Mouse (Mus musculus) forebrain, embryonic 10.5 days (tissue): ENCODE results near the gene Fcna. TPM values are rescaled to one million over a fixed set of nuclear protein-coding genes. Genes with fewer than 3 reads are reported as not detected.

Experiments used
- DNase-seq: peaks from one replicate; pipeline ENCODE4 v3.0.0-alpha.2; 2017; ENCODE audit warnings: low spot score; ENCODE audit errors: extremely low spot score
- H3K27ac ChIP-seq: fragments of 300-500 bp; sonication (generic); 2 replicates; pipeline ENCODE4 v1.5.1; 2016; ENCODE audit warnings: mild to moderate bottlenecking
- H3K27me3 ChIP-seq: fragments of 300-500 bp; sonication (generic); 2 replicates; pipeline ENCODE4 v1.6.1; 2016; ENCODE audit warnings: mild to moderate bottlenecking; ENCODE audit not compliant: poor library complexity, severe bottlenecking
- H3K36me3 ChIP-seq: fragments of 300-500 bp; sonication (generic); replicated peaks from 2 replicates; pipeline ENCODE4 v1.6.1; 2016; ENCODE audit warnings: mild to moderate bottlenecking, moderate library complexity
- H3K4me1 ChIP-seq: fragments of 300-500 bp; sonication (generic); 2 replicates; pipeline ENCODE4 v1.6.1; 2016
- H3K4me3 ChIP-seq: fragments of 300-500 bp; sonication (generic); 2 replicates; pipeline ENCODE4 v1.5.1; 2016; ENCODE audit warnings: mild to moderate bottlenecking, moderate library complexity
- H3K9me3 ChIP-seq: fragments of 300-500 bp; sonication (generic); 2 replicates; pipeline ENCODE4 v1.6.1; 2016; ENCODE audit warnings: mild to moderate bottlenecking, moderate library complexity
- WGBS: fragments of 180-500 bp; shearing (Covaris S2); methylation state at CpG from one replicate; pipeline ENCODE4 v1.1.7; 2016; 5-methylcytosine and 5-hydroxymethylcytosine counted together
- polyA plus RNA-seq: library from polyadenylated mRNA; unstranded; fragments of >200 nt; fragmentation: Nextera tagmentation; extraction: Ambion mirVana; gene quantifications from 2 replicates; pipeline ENCODE4 v1.2.1, GENCODE M21; 2016

Fcna gene
- 0.30 and 0.37 TPM in 2 replicates for polyA plus RNA-seq

DNA sequence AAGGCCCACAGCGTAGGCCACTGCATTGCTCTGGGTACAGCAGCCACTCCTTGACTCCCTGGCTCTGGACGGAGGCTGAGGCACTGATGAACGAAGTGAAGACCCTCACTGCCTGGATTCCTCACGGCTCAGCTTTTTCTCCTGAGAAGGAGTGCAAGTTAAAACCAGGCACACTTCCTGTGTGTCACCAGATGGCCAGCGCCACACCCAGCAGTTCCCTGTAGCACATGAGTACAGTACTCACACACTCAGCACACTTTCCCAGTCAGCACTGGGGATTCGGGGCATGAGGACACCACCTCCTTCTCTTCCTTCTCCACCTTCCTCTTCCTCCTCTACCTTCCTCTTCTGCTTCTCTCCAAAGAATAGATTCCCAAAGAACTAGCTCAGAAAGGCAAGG is at the start of gene Fcna:
Gene Fcna (minus strand): TSS at position 220 of the 400 bp plus-strand sequence.
- no peaks in the 10 kb centered on the region for H3K36me3 ChIP-seq
- 87% methylated on average over 6 of the region's 6 CpGs for WGBS
- H3K27ac ChIP-seq, result no peak within 1 kb of the TSS
- no peak within 1 kb of the TSS for H3K4me3 ChIP-seq
- H3K27me3 ChIP-seq, result no peaks in the 10 kb centered on the region
- DNase-seq, result no peak
- H3K4me1 ChIP-seq, result peaks cover 5% of the 10 kb centered on the region
- no peaks in the 10 kb centered on the region for H3K9me3 ChIP-seq

DNA sequence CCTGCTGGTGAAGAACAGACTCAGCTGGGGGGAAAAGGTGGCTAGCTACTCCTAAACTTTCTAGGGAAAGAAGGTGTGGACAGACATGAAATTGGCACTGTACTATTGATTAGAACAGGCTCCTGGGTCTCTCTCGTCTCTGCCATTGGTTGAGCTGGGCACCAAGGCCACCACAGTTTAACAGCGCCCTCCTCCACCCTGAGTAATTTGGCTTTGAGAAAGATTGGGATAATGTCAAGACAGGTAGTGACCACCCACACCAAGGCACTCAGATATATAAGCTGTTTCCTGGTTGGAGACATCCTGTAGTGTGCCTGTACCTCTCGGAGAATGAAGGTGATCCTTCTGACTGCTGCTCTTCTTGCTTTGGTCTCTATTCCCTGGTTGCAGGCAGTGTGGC is 48.7 kb upstream of the Fcna start, which contains the start of gene Lcn6:
Gene Lcn6 (plus strand): TSS at position 301 of the 400 bp plus-strand sequence.
- 91% methylated on average over 3 of the region's 3 CpGs for WGBS
- Histone ChIP-seq H3K36me3 (no peaks in the 10 kb centered on the region), H3K4me3 (no peak within 1 kb of the TSS), H3K4me1 (no peaks in the 10 kb centered on the region), H3K27me3 (no peaks in the 10 kb centered on the region), H3K9me3 (no peaks in the 10 kb centered on the region), H3K27ac (no peak within 1 kb of the TSS)
- DNase-seq, result no peak

DNA sequence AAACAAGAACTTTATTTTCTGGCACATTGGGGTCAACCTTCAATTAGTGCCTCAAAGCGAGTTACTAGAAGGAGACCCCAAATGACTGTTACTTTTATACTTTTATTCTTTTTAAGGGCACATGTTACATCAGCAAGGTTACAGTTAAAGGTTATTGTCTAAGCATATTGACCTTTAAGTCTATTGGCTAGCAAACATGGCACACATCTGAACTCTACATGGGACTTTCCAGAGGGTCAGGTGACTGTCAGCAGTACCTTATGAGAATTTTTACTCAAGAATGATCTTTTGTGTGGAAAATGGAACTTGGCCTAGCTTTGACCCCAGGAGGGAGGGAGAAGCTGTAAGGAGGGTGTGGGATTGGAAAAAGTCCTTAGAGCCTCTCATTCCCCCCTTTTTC is 38.7 kb upstream of the Fcna start:
- no peaks in the 10 kb centered on the region for H3K9me3 ChIP-seq
- H3K4me3 ChIP-seq, result no peak overlapping the region
- no peaks in the 10 kb centered on the region for H3K4me1 ChIP-seq
- no peaks in the 10 kb centered on the region for H3K36me3 ChIP-seq
- H3K27me3 ChIP-seq, result no peaks in the 10 kb centered on the region
- WGBS, result 76% methylated on average over 1 of the region's 1 CpGs
- H3K27ac ChIP-seq, result no peak overlapping the region
- no peak for DNase-seq

DNA sequence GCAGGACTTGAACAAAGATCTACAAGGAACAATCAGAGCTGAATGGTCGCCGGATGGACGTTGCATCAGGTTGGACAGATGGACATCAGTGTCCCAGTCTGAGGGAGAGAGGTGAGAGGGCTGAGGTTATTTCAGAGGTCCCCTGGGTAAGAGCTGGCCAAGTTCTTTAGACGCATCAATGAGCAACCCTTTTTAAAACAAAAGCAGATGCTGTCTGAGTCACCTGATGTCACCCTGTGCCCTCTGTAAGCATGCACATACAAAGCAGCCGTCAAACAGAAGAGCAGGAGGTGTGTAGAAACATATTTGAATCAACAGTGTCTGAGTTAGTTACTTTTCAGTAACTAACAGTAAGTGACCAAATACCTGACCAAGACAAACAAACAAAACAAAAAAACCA is 36.3 kb upstream of the Fcna start:
- no peaks in the 10 kb centered on the region for H3K36me3 ChIP-seq
- whole genome bisulfite sequencing, result 84% methylated on average over 5 of the region's 5 CpGs
- no peak overlapping the region for H3K4me3 ChIP-seq
- no peak for DNase-seq
- H3K9me3 ChIP-seq, result no peaks in the 10 kb centered on the region
- no peaks in the 10 kb centered on the region for H3K27me3 ChIP-seq
- H3K4me1 ChIP-seq, result no peaks in the 10 kb centered on the region
- no peak overlapping the region for H3K27ac ChIP-seq

DNA sequence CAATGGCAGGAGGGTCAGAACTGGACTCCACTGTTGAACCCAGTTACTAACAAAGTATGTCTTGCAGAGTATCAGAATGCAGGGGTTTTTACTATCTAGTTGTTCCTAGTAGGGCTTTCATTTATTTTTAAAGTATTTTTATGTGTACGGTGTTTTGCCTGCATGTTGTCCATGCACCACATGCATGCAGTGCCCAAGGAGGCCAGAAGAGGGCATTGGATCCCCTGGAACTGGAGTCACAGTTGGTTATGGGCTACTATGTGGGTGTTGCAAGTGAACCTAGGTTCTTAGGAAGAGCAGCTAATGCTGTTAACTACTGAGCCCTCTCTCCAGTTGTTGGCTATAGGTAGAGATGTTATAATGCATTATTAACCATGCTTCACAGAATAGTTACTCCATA is 35.7 kb upstream of the Fcna start:
- H3K27ac ChIP-seq, result no peak overlapping the region
- no peak overlapping the region for H3K4me3 ChIP-seq
- no peaks in the 10 kb centered on the region for H3K9me3 ChIP-seq
- 70% methylated on average over 1 of the region's 1 CpGs for WGBS
- no peaks in the 10 kb centered on the region for H3K4me1 ChIP-seq
- H3K36me3 ChIP-seq, result no peaks in the 10 kb centered on the region
- peak; percentile 39 for DNase-seq
- H3K27me3 ChIP-seq, result no peaks in the 10 kb centered on the region

DNA sequence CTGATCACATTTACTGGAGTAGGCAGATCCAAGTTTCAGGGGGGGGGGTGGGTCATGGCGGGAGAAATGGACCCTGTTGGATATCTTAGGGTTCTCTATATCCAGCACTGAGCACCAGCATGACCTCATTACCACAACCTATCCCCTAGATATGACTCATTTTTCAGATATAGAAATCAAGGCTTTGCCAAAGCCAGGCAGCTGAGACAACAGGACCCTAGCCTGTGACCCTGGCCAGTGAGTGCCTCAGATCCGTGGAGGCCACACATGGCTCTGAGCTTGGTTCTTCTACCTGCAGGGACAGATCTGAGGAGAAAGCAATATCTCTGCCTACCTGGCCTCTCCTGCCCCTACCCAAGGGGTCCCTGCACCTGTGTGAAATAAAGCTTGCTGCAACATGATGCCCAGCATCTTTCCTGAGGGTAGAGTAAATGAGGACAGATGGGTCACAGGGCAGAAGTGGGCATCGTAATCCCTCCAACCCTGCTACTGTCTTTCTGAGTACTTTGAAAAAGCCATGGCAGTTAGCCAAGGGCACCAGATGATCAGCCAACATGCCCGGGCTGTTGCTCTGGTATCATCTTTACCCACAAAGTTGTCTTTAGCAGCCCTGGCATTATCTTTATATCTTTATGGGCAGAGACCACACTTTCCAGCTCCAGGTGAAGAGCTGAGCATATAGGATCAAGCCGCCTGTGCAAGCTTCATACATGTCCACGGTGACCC is 33.6 kb upstream of the Fcna start:
- Histone ChIP-seq H3K4me1 (no peaks in the 10 kb centered on the region), H3K36me3 (no peaks in the 10 kb centered on the region), H3K27ac (no peak overlapping the region), H3K4me3 (no peak overlapping the region), H3K27me3 (no peaks in the 10 kb centered on the region), H3K9me3 (no peaks in the 10 kb centered on the region)
- 92% methylated on average over 6 of the region's 6 CpGs for whole genome bisulfite sequencing
- DNase-seq, result no peak

DNA sequence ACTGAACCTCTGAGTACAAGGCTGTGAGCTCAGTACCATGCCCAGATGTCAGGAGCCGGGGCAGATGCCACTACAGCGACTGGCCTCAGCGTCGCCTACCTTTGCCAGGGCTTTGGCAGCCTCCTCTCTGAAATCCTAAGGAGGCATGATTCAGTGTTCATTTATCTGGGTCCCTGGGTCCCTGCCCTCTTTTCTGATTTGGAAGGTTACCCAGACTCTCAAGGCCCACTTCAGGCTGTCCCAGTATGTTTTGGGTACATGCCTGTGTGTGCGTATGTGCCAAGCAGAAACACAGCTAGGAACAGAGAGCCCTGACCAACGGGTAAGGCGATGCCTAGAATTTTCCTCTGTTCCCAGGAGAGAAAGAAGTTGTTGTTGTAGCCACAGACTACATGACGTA is 32.4 kb upstream of the Fcna start:
- no peaks in the 10 kb centered on the region for H3K4me1 ChIP-seq
- H3K27ac ChIP-seq, result no peak overlapping the region
- H3K4me3 ChIP-seq, result no peak overlapping the region
- no peaks in the 10 kb centered on the region for H3K9me3 ChIP-seq
- no peaks in the 10 kb centered on the region for H3K27me3 ChIP-seq
- 91% methylated on average over 8 of the region's 8 CpGs for WGBS
- H3K36me3 ChIP-seq, result no peaks in the 10 kb centered on the region
- DNase-seq, result no peak

DNA sequence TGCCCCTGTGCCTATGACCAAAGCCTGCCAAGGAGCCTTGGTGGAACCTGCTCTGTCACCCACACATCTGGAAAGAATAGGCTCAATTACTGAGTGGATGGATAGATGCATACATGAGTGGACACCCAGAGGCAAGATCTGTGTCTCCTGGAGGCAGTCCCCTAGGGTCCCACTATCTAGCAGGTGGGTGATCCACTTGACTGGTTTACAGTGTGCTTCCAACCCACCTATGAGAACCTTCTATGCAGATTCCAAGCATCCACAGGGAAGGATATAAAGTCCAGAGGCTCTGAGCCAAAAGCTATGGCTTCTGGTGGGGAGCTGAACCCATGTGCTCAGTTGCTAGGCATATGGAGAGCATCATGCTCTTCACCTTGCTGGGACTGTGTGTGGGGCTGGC is 29.8 kb upstream of the Fcna start, which contains the start of gene Lcn5:
Gene Lcn5 (plus strand): TSS at position 301 of the 400 bp plus-strand sequence.
- no peaks in the 10 kb centered on the region for H3K36me3 ChIP-seq
- H3K27me3 ChIP-seq, result no peaks in the 10 kb centered on the region
- DNase-seq, result no peak
- H3K4me1 ChIP-seq, result no peaks in the 10 kb centered on the region
- H3K9me3 ChIP-seq, result no peaks in the 10 kb centered on the region
- H3K4me3 ChIP-seq, result no peak within 1 kb of the TSS
- H3K27ac ChIP-seq, result no peak within 1 kb of the TSS

DNA sequence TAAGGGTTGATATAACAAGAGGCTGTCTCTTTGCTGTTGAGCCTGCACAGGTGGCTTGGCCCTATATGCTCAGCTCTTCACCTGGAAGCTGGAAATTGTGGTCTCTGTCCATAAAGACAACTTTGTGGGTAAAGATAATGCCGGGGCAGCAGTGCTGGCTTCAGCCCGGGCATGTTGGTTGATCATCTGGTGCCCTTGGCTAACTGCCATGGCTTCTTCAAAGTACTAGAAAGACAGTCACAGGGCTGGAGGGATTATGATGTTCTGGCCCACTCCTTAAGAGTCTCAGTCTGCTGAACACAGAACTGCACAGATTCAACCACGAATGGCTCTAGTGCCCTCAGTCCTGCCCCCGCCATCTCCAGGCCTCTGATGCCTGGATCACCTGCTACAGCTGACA is 29.4 kb upstream of the Fcna start:
- Histone ChIP-seq H3K9me3 (no peaks in the 10 kb centered on the region), H3K36me3 (no peaks in the 10 kb centered on the region), H3K27me3 (no peaks in the 10 kb centered on the region), H3K27ac (no peak overlapping the region), H3K4me1 (no peaks in the 10 kb centered on the region), H3K4me3 (no peak overlapping the region)
- DNase-seq, result no peak
- 91% methylated on average over 4 of the region's 4 CpGs for WGBS

DNA sequence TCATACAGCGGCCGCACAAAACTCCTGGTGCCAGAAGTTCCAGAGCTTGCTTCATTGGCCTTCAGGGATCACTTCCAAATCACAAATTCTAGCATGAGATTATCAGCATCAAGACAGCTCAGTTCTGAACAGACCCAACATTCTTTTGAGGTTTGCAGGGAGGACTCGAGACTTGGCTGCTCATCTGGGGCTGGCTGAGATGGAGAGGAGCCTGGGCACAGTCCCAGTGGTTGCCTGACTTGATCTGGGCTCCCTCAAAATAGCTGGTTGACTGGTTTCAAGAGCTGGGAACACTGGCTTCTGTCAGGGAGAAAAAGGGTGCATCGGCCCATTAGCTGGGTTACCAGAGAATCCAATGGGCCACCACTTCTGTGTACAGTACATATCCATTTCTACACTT is 28.9 kb upstream of the Fcna start:
- Histone ChIP-seq H3K36me3 (no peaks in the 10 kb centered on the region), H3K27ac (no peak overlapping the region), H3K4me3 (no peak overlapping the region), H3K27me3 (no peaks in the 10 kb centered on the region), H3K9me3 (no peaks in the 10 kb centered on the region), H3K4me1 (no peaks in the 10 kb centered on the region)
- 80% methylated on average over 4 of the region's 4 CpGs for WGBS
- no peak for DNase-seq

DNA sequence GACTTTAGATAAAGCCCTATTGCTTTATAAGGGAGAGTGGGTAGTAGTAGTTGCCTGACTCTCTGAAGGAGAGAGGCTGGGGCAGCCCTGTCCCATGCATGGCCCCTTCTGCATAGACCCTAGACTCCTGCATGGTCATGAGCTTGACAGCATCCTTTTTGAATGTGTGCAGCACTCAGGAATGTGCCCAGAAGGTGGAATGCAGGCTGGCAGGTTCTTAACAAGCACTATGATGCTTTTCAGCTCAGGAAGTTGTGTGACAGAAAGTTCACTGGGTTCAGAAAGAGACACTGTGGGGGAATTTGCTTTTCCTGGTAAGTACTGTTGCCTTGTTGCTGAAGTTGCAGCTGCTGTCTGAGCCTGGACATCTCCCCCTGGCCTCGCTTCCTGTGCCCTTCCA is 26.7 kb upstream of the Fcna start:
- DNase-seq, result no peak
- WGBS, result 74% methylated on average over 1 of the region's 1 CpGs
- H3K4me3 ChIP-seq, result no peak overlapping the region

DNA sequence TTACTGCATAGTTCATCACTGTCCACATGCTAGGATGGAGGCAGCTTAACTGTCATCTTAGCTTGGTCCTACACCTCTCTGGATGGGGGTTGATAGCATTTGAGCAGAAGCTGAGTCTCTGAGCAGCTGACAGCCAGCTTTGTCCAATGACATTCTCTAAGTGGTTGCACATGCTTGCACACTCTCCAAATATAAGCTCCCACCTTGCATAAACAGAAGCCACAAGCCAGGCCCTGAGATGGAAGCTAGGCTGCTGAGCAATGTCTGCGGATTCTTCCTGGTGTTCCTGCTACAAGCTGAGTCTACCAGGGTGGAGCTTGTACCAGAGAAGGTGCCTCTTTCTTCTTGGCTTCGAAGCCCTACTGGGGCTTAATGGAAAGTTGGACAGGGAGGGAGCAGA is 25.1 kb upstream of the Fcna start, which contains the start of gene Lcn8:
Gene Lcn8 (plus strand): TSS at position 219 of the 400 bp plus-strand sequence.
- Histone ChIP-seq H3K27me3 (no peaks in the 10 kb centered on the region), H3K36me3 (no peaks in the 10 kb centered on the region), H3K4me1 (no peaks in the 10 kb centered on the region), H3K27ac (no peak within 1 kb of the TSS), H3K4me3 (no peak within 1 kb of the TSS), H3K9me3 (no peaks in the 10 kb centered on the region)
- 85% methylated on average over 2 of the region's 2 CpGs for WGBS
- DNase-seq, result no peak

More for the DNA sequence above, 26.7 kb upstream of the Fcna start:
- H3K9me3 ChIP-seq, result no peaks in the 10 kb centered on the region
- H3K36me3 ChIP-seq, result no peaks in the 10 kb centered on the region
- no peaks in the 10 kb centered on the region for H3K27me3 ChIP-seq
- H3K4me1 ChIP-seq, result no peaks in the 10 kb centered on the region
- H3K27ac ChIP-seq, result no peak overlapping the region

DNA sequence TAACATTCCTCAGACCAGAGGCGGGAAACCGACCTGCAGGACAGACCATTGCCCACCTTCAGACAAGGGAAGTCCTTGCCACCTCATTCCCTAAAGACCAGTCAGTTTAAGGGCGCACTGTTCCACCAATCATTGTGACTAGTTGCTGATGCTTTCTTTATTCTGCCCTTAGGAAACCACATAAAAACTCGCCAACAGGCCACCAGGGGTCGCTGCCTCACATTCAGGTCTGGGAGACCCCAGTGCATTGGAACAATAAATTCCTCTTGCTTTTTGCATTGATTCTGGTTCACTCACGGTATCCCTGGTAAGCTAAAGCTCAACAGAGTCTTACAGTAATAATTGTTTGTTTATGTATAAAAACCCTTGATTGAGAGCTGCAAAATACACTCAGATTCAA is 12.1 kb upstream of the Fcna start:
- Histone ChIP-seq H3K9me3 (no peaks in the 10 kb centered on the region), H3K27me3 (no peaks in the 10 kb centered on the region), H3K4me1 (no peaks in the 10 kb centered on the region), H3K36me3 (no peaks in the 10 kb centered on the region), H3K27ac (no peak overlapping the region), H3K4me3 (no peak overlapping the region)
- 16% methylated on average over 6 of the region's 6 CpGs for WGBS
- peak; percentile 47 for DNase-seq
